Mouse (Mus musculus) small intestine, adult 2 months (tissue): ENCODE results near the gene Tmem219.

Experiments
- CTCF ChIP-seq: fragments of 200-500 bp; IDR thresholded peaks from 2 replicates; pipeline ENCODE4 v1.5.1; 2012; ENCODE audit warnings: low read depth, mild to moderate bottlenecking, control low read depth, inconsistent platforms, low read length, moderate library complexity, mixed read lengths; ENCODE audit not compliant: insufficient replicate concordance, insufficient read length; ENCODE audit errors: extremely low read depth
- POLR2A ChIP-seq: fragments of 200-500 bp; IDR thresholded peaks from 2 replicates; pipeline ENCODE4 v1.6.1; 2012; ENCODE audit warnings: low read depth, mild to moderate bottlenecking, control low read depth, inconsistent platforms, low read length, moderate library complexity

GRCm38 (mm10) chr7:126949403-126949792 is 26.7 kb upstream of the Tmem219 start, which contains the start of gene Asphd1:
- no peak for TF ChIP-seq POLR2A
- no peak for TF ChIP-seq CTCF
